Mouse (Mus musculus) hindbrain, postnatal 0 days (tissue): ENCODE measurements around the gene St13. TPM values are rescaled to one million over a fixed set of nuclear protein-coding genes. Genes with fewer than 3 reads are reported as not detected.

Experiments used
- ATAC-seq: fragments of 200-750 bp; cut with Nextera tagmentation; 2 replicates; pipeline ENCODE4 v1.8.0; 2017; ENCODE audit warnings: mild to moderate bottlenecking, moderate TSS enrichment, moderate library complexity
- DNase-seq: peaks from one replicate; pipeline ENCODE4 v3.0.0-alpha.2; 2015; ENCODE audit warnings: low spot score
- H3K27ac ChIP-seq: fragments of 300-500 bp; sonication (generic); 2 replicates; pipeline ENCODE4 v1.5.1; 2014; ENCODE audit warnings: mild to moderate bottlenecking
- H3K27me3 ChIP-seq: fragments of 300-500 bp; sonication (generic); 2 replicates; pipeline ENCODE4 v1.6.1; 2014; ENCODE audit warnings: low read length, mixed read lengths; ENCODE audit not compliant: insufficient read depth
- H3K36me3 ChIP-seq: fragments of 300-500 bp; sonication (generic); 2 replicates; pipeline ENCODE4 v1.6.1; 2014; ENCODE audit warnings: low read length, mixed read lengths; ENCODE audit not compliant: insufficient read depth
- H3K4me1 ChIP-seq: fragments of 300-500 bp; sonication (generic); 2 replicates; pipeline ENCODE4 v1.6.1; 2014; ENCODE audit warnings: antibody characterized with exemption, low read length, mixed read lengths; ENCODE audit not compliant: insufficient read depth
- H3K4me2 ChIP-seq: fragments of 300-500 bp; sonication (generic); 2 replicates; pipeline ENCODE4 v1.6.1; 2014; ENCODE audit warnings: low read depth, mild to moderate bottlenecking, low read length, moderate library complexity, mixed read lengths
- H3K4me3 ChIP-seq: fragments of 300-500 bp; sonication (generic); 2 replicates; pipeline ENCODE4 v1.5.1; 2014; ENCODE audit warnings: low read length
- H3K9ac ChIP-seq: fragments of 300-500 bp; sonication (generic); replicated peaks from 2 replicates; pipeline ENCODE4 v1.6.1; 2014; ENCODE audit warnings: mild to moderate bottlenecking, low read length, moderate library complexity, mixed read lengths
- H3K9me3 ChIP-seq: fragments of 300-500 bp; sonication (generic); 2 replicates; pipeline ENCODE4 v1.6.1; 2016; ENCODE audit warnings: low read length, mixed read lengths
- CTCF ChIP-seq: IDR thresholded peaks from 2 replicates; pipeline ENCODE4 v1.5.1; 2016; ENCODE audit warnings: antibody characterized with exemption, control low read depth, low read depth
- WGBS: fragments of 180-500 bp; shearing (Covaris S2); extraction: QIAGEN DNeasy Blood & Tissue Kit; methylation state at CpG from one replicate; pipeline ENCODE4 v1.1.7; 2014; 5-methylcytosine and 5-hydroxymethylcytosine counted together
- polyA plus RNA-seq: library from polyadenylated mRNA; unstranded; fragments of >200 nt; fragmentation: Nextera tagmentation; extraction: Ambion mirVana; gene quantifications from 2 replicates; pipeline ENCODE4 v1.2.1, GENCODE M21; 2015
- total RNA-seq: library from RNA; depleted of rRNA; stranded (reverse); fragments of >200 nt; gene quantifications from 2 replicates; pipeline ENCODE4 v1.2.3, GENCODE M21; 2014; rRNA removed

The St13 gene
- total and polyA plus RNA-seq, 2 experiments from 2014 or later: 87.8 to 209 TPM

- TF ChIP-seq CTCF: no peak
Measured at GRCm38 (mm10) chr15:81329721-81330369, 70.0 kb downstream of the St13 start.

GRCm38 (mm10) chr15:81327501-81327900 is 72.4 kb downstream of the St13 start:
- no peaks in the 10 kb centered on the region for H3K9me3 ChIP-seq
- H3K36me3 ChIP-seq: peaks cover 26% of the 10 kb centered on the region
- no peak overlapping the region for H3K4me3 ChIP-seq
- ATAC-seq (no peak), DNase-seq (no peak)
- H3K4me1 ChIP-seq: no peaks in the 10 kb centered on the region
- WGBS: 96% methylated on average over 7 of the region's 7 CpGs
- TF ChIP-seq CTCF: no peak
- no peak overlapping the region for H3K9ac ChIP-seq
- no peak overlapping the region for H3K27ac ChIP-seq
- no peaks in the 10 kb centered on the region for H3K27me3 ChIP-seq
- H3K4me2 ChIP-seq: no peak overlapping the region

More at GRCm38 (mm10) chr15:81329721-81330369, 70.0 kb downstream of the St13 start:
- H3K9me3 ChIP-seq: no peaks in the 10 kb centered on the region
- no peak overlapping the region for H3K4me3 ChIP-seq
- no peaks in the 10 kb centered on the region for H3K27me3 ChIP-seq
- no peak for DNase-seq
- H3K4me1 ChIP-seq: no peaks in the 10 kb centered on the region
- 56% methylated on average over 5 of the region's 5 CpGs for WGBS
- no peak overlapping the region for H3K4me2 ChIP-seq
- peaks cover 34% of the 10 kb centered on the region for H3K36me3 ChIP-seq
- no peak for ATAC-seq
- no peak overlapping the region for H3K27ac ChIP-seq
- no peak overlapping the region for H3K9ac ChIP-seq

GRCm38 (mm10) chr15:81324979-81325378 is 74.9 kb downstream of the St13 start:
- ATAC-seq: no peak
- Histone ChIP-seq H3K27me3 (no peaks in the 10 kb centered on the region), H3K4me1 (no peaks in the 10 kb centered on the region), H3K4me3 (no peak overlapping the region), H3K27ac (no peak overlapping the region), H3K9ac (no peak overlapping the region), H3K36me3 (peaks cover 41% of the 10 kb centered on the region), H3K9me3 (no peaks in the 10 kb centered on the region), H3K4me2 (no peak overlapping the region)
- 84% methylated on average over 4 of the region's 4 CpGs for WGBS
- no peak for TF ChIP-seq CTCF
- no peak for DNase-seq

GRCm38 (mm10) chr15:81320137-81320536 is 79.7 kb downstream of the St13 start:
- no peak for ATAC-seq
- Histone ChIP-seq H3K9ac (no peak overlapping the region), H3K4me3 (no peak overlapping the region), H3K36me3 (peaks cover 30% of the 10 kb centered on the region), H3K9me3 (no peaks in the 10 kb centered on the region), H3K27me3 (no peaks in the 10 kb centered on the region), H3K4me1 (no peaks in the 10 kb centered on the region), H3K27ac (no peak overlapping the region), H3K4me2 (no peak overlapping the region)
- TF ChIP-seq CTCF: no peak
- DNase-seq: no peak
- 98% methylated on average over 3 of the region's 3 CpGs for WGBS

GRCm38 (mm10) chr15:81319462-81319861 is 80.4 kb downstream of the St13 start:
- TF ChIP-seq CTCF: no peak
- WGBS: 95% methylated on average over 9 of the region's 9 CpGs
- Histone ChIP-seq H3K4me2 (no peak overlapping the region), H3K9me3 (no peaks in the 10 kb centered on the region), H3K4me3 (no peak overlapping the region), H3K9ac (no peak overlapping the region), H3K27ac (no peak overlapping the region), H3K4me1 (no peaks in the 10 kb centered on the region), H3K27me3 (no peaks in the 10 kb centered on the region), H3K36me3 (peaks cover 30% of the 10 kb centered on the region)
- ATAC-seq (no peak), DNase-seq (no peak)

GRCm38 (mm10) chr15:81313928-81314327 is 85.9 kb downstream of the St13 start:
- ATAC-seq: no peak
- no peaks in the 10 kb centered on the region for H3K4me1 ChIP-seq
- no peak for DNase-seq

More at GRCm38 (mm10) chr15:81313928-81314327, 85.9 kb downstream of the St13 start:
- TF ChIP-seq CTCF: 0 out of 2 replicates have a peak, but pooled peaks have one; percentile 2
- Histone ChIP-seq H3K9ac (no peak overlapping the region), H3K9me3 (no peaks in the 10 kb centered on the region), H3K4me2 (no peak overlapping the region), H3K27ac (no peak overlapping the region), H3K36me3 (0 out of 2 replicates have a peak, but pooled peaks cover 3% of the 10 kb centered on the region), H3K27me3 (no peaks in the 10 kb centered on the region), H3K4me3 (no peak overlapping the region)
- 96% methylated on average over 3 of the region's 3 CpGs for WGBS

Other genes with a start within 250 kb of the St13 start
- gene Mrtfa, start 209.3 kb downstream of the St13 start, total RNA-seq: 32.1 and 54.8 TPM in 2 replicates
- gene Mrtfa, start 209.3 kb downstream of the St13 start, polyA plus RNA-seq: 19.3 and 22.6 TPM in 2 replicates
- gene Mchr1, start 164.6 kb downstream of the St13 start, total RNA-seq: 5.9 and 11.1 TPM in 2 replicates
- 7.0 and 7.8 TPM in 2 replicates for gene Mchr1, start 164.6 kb downstream of the St13 start, polyA plus RNA-seq
- gene Slc25a17, start 39.3 kb downstream of the St13 start, total RNA-seq: 57.9 and 66.3 TPM in 2 replicates
- gene Slc25a17, start 39.3 kb downstream of the St13 start, polyA plus RNA-seq: 110 and 113 TPM in 2 replicates
- gene Xpnpep3, start 61 bp upstream of the St13 start, total RNA-seq: 7.7 and 12.7 TPM in 2 replicates
- 6.5 and 6.7 TPM in 2 replicates for gene Xpnpep3, start 61 bp upstream of the St13 start, polyA plus RNA-seq
- gene Dnajb7, start 8.2 kb upstream of the St13 start, total RNA-seq: not detected in 2 replicates
- gene Dnajb7, start 8.2 kb upstream of the St13 start, polyA plus RNA-seq: 0.43 and 0.44 TPM in 2 replicates
- gene Rbx1, start 66.2 kb upstream of the St13 start, total RNA-seq: 122 and 127 TPM in 2 replicates
- 446 and 451 TPM in 2 replicates for gene Rbx1, start 66.2 kb upstream of the St13 start, polyA plus RNA-seq
- 44.0 and 51.5 TPM in 2 replicates for gene Ep300, start 185.3 kb upstream of the St13 start, total RNA-seq
- gene Ep300, start 185.3 kb upstream of the St13 start, polyA plus RNA-seq: 12.9 and 13.1 TPM in 2 replicates